Mouse (Mus musculus) natural killer cell, adult 2 months (primary cell): ENCODE data around the gene Dmac1.
A peak's percentile ranks its signal among the peaks of the same experiment; 100 is the strongest.
"Not testable (repeated sequence)": the region's sequence is repeated elsewhere in the genome, so short reads cannot be mapped to it uniquely, and the experiment has no call there.

ENCODE experiments used
- DNase-seq, 2 experiments: peaks; one replicate each; pipeline ENCODE4 v3.0.0; 2022; ENCODE audit warnings: low spot score in 2 of 2

Dmac1 gene

GRCm38 (mm10) chr4:75278197-75279175, at the start of gene Dmac1:
Gene Dmac1 (minus strand): TSS chr4:75278305.
- peak; percentile 75 to 84 for DNase-seq

GRCm38 (mm10) chr4:75315431-75315830, 37.3 kb upstream of the Dmac1 start:
- DNase-seq = no peak

GRCm38 (mm10) chr4:75315007-75315406, 36.9 kb upstream of the Dmac1 start:
- no peak for DNase-seq

GRCm38 (mm10) chr4:75311918-75312317, 33.8 kb upstream of the Dmac1 start:
- no peak for DNase-seq

- no peak for DNase-seq
These were observed 33.2 kb upstream of the Dmac1 start for GRCm38 (mm10) chr4:75311305-75311704.

- DNase-seq = no peak
These were observed 22.3 kb upstream of the Dmac1 start for GRCm38 (mm10) chr4:75300205-75300972.

- no peak for DNase-seq
These were observed 14.2 kb upstream of the Dmac1 start for GRCm38 (mm10) chr4:75292315-75292714.

- DNase-seq = no peak
These were observed 13.0 kb upstream of the Dmac1 start for GRCm38 (mm10) chr4:75291142-75291541.

GRCm38 (mm10) chr4:75277467-75278196, 473 bp downstream of the Dmac1 start:
- DNase-seq = no peak

GRCm38 (mm10) chr4:75275737-75276136, 2.4 kb downstream of the Dmac1 start:
- DNase-seq = no peak

GRCm38 (mm10) chr4:75267866-75268265, 10.2 kb downstream of the Dmac1 start:
- DNase-seq = peak in 1 of 2 experiments; percentile 17

GRCm38 (mm10) chr4:75266773-75267550, 11.1 kb downstream of the Dmac1 start:
- no peak for DNase-seq

GRCm38 (mm10) chr4:75264219-75264618, 13.9 kb downstream of the Dmac1 start:
- no peak for DNase-seq

GRCm38 (mm10) chr4:75263556-75264129, 14.5 kb downstream of the Dmac1 start:
- DNase-seq = no peak

GRCm38 (mm10) chr4:75262423-75262822, 15.7 kb downstream of the Dmac1 start:
- DNase-seq = no peak

GRCm38 (mm10) chr4:75260156-75260555, 17.9 kb downstream of the Dmac1 start:
- DNase-seq = no peak

- DNase-seq = no peak
These were observed 18.7 kb downstream of the Dmac1 start for GRCm38 (mm10) chr4:75259447-75259846.

GRCm38 (mm10) chr4:75234602-75235001, 43.5 kb downstream of the Dmac1 start:
- DNase-seq = not testable (repeated sequence)
